Mouse (Mus musculus) c-Kit-positive CD71-positive TER-119-negative erythroid progenitor cells, embryonic 14.5 days (primary cell): ENCODE measurements around the gene Gm48552.

Source experiments
- DNase-seq: peaks from one replicate; pipeline ENCODE4 v3.0.0-alpha.2; 2013; ENCODE audit warnings: low read depth

Gene Gm48552

DNA sequence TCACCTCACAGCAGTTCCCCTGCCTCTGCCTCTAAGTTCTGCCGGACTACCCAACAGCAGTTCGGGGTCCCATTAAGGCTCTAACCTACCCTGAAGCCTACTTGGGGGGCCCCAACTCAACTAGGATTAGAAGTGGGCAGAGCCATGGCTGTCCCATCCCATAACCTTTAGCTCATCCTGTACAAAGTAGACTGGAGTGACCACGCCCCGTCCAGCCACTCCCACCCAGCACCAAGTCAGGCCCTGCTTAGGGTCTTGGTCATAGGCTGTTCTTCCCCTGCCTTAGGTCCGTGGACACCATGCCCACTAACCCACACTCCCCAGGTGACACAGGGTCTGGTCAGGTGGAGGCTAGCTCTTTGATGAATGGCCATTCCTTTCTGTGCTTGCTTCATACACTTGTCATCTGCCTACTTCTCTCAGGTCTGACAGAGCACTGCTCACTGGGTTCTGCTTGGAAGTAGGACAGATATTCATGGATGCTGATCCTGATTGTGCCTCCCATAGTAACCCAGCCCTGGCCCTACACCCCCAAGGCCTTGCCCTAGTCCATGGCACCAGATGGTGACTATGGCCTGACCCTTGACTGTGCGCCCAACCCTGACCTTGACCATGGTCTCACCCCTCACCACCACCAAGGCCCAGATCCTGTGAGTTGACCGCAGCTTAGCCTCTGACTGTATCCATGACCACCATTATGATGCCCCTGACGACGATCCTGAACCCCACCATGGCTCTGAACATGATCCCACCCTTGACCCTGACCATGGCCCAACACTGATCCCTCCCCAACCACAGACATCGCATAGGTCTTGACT, 30.5 kb downstream of the Gm48552 start:
- DNase-seq = no peak

DNA sequence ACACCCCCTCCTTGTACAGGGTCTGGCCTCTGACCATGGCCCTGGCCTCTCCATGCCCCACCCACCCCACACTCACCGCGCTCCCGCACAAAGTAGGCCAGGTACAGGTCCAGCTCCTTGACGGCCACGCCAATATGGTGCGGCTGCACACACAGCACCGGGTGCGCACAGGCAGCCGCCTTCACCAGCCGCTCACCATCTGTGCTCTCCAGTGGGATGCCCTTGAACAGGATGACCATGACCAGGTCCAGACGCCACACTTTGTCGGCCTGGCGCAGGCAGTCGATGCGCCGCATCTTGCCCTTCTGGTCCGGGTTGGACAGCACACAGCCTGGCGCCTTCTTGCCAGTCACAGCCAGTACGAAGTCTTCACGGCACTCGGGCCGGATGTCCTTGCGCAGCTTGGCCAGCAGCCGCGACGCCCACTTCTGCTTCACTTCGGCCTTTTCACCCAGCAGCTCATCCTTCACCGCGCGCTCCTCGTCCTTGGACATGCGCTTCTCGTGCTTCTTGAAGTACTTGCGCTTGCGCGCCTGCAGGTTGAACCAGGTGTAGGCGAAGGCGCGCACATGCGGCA, 31.5 kb downstream of the Gm48552 start:
- DNase-seq = no peak

GRCm38 (mm10) chr10:81421041-81421796, 32.4 kb downstream of the Gm48552 start:
- DNase-seq = no peak

DNA sequence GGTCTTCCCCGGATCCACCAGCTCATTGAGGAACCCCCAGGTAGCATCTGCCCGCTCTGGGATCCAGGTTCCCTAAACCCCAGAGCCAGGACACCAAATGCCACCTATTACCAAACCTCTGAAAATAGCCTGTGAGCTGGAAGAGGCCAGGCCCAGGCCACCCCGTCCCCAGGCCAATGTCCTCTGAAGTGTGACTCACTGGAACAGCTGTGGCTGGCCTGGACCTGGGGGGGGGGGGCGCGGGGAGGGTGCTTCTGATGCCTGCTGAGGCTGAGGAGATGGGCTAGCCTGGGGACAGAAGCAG, 32.9 kb downstream of the Gm48552 start:
- no peak for DNase-seq

- no peak for DNase-seq
Measured at GRCm38 (mm10) chr10:81422191-81422590, 33.4 kb downstream of the Gm48552 start.

DNA sequence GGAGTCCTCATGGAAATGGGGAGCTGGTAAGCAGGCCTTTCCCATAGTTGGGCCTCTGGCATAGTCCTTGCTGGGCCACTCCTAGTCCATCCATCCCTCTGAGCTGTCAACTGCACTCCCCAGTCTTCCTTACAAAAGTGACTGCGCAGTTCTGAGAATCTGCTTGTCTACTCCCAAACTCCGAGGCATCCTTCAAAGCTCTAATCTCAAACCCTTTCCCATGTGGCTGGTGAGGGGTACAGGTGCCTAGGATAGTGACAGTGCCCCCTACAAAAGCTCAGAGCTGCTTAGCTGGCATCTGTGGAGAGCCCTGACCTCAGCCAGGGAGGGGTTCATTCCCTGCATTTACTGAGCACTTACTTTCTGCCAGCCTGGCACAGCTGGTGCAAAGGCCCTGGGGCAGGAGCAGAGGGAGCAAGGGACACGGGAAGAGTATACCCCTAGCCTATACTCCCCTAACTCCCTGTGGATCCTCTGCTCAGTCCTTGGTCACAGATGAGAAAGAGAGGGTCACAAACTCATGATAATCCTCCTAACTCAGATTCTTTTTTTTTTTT, 33.9 kb downstream of the Gm48552 start:
- DNase-seq = no peak

DNA sequence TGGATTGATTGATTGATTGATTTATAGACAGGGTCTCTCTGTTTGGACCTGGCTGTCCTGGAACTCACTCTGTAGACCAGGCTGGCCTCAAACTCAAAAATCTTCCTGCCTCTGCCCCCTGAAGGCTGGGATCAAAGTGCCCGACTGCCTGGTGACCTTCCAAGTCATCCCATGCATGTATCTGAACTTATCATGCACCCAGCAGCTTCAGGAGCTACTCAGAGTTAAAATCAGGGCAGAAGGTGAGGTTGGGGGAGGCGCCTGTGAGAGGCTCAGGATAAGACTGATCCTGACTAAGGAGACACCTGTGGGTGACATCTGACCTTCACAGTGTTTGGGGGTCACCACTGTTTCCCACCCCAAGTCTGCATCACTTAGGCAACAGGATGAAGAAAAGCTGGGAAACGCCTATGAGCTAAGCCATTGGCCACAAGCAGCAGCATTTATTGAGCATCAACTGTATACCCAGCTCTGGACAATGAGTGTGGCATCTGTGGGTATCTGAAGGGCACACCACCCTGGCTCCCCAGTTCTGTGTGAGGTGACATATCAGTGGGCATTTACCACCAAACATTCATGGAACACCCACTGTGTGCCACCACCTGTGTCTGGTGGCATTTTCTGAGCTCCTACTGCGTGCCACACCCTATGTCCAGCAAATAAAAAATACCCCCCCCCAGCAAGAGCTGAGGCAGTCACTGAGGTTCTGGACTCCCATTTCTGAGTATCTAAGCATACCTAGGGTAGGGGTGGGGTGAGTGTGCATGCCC, 34.9 kb downstream of the Gm48552 start:
- DNase-seq = no peak

DNA sequence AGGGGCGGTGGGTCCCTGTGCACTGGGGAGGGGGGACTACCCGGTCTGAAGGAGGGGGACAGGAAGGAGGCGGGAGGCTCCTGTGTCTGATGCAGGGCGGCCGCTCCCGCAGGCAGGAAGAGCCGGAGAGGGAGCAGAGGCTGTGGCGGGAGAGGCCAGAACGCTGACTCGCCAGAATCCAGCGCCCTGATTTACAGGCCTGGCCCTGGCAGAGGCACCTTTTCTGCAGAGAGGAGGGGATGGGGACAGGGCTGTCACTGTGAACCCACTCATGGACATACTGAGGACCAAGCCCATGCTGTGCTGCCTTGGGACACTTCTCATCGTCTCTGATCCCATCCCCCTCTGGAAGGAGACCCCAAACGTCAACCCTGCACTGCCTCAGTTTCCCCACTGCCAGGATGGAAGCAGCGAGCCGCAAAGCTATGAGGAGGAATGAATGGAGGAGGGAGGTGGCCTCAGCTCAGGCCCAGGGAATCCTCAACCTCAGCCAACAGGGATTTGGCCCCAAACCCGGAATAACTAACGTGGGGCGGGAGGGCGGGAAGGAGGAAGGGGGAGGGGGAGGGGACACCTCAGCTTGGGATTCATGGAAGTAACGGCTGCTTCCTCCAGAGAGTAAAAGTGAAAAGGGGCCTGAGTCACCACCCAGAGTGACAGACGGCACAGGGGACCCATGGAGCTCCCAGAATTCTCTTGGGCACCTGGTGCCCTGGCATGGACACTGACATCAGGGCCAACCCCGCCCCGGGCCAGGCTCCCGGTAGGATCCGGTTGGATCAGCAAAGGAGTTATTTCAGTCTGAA, 35.6 kb downstream of the Gm48552 start:
- DNase-seq = no peak

DNA sequence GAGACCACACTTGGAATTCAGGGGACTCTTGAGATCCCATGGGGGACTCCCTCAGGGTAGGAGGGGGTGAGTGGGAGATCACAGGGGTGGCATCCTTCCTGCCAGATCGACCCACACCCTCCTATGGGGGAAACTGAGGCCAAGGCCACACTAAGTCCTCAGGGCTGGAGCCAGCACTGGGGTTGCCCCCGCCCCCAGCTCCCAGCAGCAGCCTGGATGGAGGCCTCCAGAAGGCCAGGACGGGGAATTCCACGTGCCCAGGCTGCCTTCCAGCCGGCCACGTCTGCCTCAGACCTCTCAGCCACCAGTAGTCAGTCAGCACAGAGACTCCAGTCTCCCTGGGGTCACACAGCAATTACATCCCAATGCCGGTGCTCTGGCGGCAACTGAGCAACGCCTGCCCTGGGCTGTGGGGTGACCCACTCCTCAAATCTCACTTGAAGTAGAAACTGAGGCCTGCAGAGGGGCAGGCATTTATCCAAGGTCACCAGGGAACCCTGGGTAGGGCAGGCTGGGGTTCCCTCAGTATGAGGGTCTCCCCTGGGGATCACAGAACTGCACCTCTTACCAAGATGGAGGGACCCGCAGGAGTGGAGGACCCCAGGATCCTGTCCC, 36.5 kb downstream of the Gm48552 start:
- no peak for DNase-seq

- no peak for DNase-seq
Measured at GRCm38 (mm10) chr10:81426081-81426671, 37.4 kb downstream of the Gm48552 start.

DNA sequence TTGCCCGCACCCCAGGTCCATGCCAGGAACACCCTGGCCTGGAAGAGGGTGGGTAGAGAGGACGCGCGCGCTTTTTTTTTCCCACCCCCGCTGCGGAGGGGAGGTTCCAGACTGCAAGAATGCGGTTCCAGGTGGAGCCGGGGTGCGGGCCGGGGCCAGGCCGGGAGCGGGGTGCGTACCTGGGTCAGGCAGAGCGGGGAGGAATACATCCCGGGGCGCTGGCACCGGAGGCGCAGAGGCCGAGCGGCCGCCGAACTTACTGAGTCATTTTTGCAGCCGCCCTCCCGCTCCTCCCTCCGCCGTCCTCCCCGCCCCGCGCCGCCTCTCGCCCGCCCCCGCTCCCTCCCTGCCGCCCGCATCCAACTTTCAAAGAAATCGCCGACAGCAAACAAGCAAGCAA, 38.1 kb downstream of the Gm48552 start:
- DNase-seq = no peak

DNA sequence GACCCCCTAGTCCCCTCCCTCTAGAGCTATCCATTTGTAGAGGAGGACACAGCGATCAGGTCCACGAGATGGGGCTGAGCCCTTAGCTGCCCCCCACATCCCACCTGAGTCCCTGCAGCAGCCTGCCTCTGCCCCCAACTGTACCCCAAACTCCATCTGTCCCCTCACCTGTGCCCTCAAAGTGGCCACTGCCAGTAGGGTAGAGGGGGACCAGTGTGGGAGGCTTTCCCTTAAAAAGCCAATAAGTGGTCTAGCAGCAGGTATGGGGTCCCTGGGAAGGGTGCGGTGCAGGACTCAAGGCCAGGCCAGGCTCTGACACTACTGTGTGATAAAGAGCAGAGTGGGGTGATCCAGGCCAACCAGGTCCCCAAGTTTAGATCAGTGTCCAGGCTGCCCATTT, 38.5 kb downstream of the Gm48552 start:
- DNase-seq = no peak

GRCm38 (mm10) chr10:81427804-81428506, 39.1 kb downstream of the Gm48552 start:
- DNase-seq = no peak

DNA sequence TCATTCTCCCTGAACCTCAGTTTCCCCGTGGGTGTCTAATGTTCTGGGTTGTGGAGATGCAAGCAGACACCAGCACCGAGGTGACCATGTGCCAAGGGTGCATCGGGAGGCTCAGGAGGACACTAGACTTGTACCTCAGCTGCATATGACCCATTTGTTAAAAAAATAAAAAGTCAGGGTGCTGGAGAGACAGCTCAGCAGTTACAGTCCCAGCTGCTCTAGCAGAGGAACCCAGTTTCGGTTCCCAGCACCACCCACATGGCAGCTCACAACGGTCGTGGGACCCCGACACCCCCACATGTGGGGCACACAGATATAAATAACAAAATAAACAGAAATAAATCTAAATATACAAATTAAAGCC, 39.7 kb downstream of the Gm48552 start:
- no peak for DNase-seq

DNA sequence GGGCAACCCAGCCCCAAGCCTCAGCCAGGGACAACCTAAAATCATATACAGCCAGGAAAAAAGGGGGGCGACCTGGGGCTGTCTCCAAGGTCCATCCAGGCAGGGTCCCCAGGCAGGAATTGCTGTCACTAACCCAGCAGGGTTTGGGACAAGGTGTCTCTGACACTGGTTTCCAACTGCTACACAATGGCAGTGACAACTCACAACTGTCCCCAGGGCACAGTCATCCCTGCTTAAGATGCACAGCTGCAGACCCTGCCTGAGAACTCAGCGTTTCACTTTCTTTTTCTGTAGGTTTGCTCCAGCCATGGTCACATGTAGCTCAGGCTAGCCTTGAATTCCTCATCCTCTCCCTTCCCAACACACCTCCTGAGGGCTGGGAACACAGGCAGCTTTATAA, 40.3 kb downstream of the Gm48552 start:
- DNase-seq = no peak

GRCm38 (mm10) chr10:81429605-81430061, 40.8 kb downstream of the Gm48552 start:
- DNase-seq = peak; percentile 86

- no peak for DNase-seq
Measured at GRCm38 (mm10) chr10:81430141-81430830, 41.5 kb downstream of the Gm48552 start.

- DNase-seq = no peak
Measured at GRCm38 (mm10) chr10:81430831-81431525, 42.2 kb downstream of the Gm48552 start.
